Mouse (Mus musculus) liver, embryonic 14.5 days (tissue): ENCODE measurements at regions not wholly inside any gene's neighbourhood (a gene's known extent, or its start where the extent isn't known, plus 50 kb on each side); places are given as distances from the start of the nearest gene placed in this dataset.
A peak's percentile ranks its signal among the peaks of the same experiment; 100 is the strongest.

Source experiments
- ATAC-seq: fragments of 200-750 bp; cut with Nextera tagmentation; 2 replicates; pipeline ENCODE4 v1.8.0; 2017; ENCODE audit warnings: moderate number of reproducible peaks, mild to moderate bottlenecking, moderate library complexity; ENCODE audit not compliant: insufficient read depth
- DNase-seq, 3 experiments: peaks; one replicate each; pipeline ENCODE4 v3.0.0-alpha.2; 2012 to 2013; ENCODE audit warnings: low read depth in 3 of 3, low spot score in 3 of 3
- H3K27ac ChIP-seq: fragments of 300-500 bp; sonication (generic); 2 replicates; pipeline ENCODE4 v1.5.1; 2014; ENCODE audit warnings: moderate library complexity, mild to moderate bottlenecking, control low read depth, inconsistent platforms
- H3K27me3 ChIP-seq: fragments of 300-500 bp; sonication (generic); 2 replicates; pipeline ENCODE4 v1.6.1; 2014; ENCODE audit warnings: mild to moderate bottlenecking, low read length, moderate library complexity; ENCODE audit not compliant: control insufficient read depth, insufficient read depth
- H3K36me3 ChIP-seq: fragments of 300-500 bp; sonication (generic); replicated peaks from 2 replicates; pipeline ENCODE4 v1.6.1; 2014; ENCODE audit warnings: low read depth; ENCODE audit not compliant: control insufficient read depth, insufficient read depth
- H3K4me1 ChIP-seq, 2 experiments: fragments of 200-500 bp in 1 of 2; fragments of 300-500 bp in 1 of 2; sonication (generic) in 1 of 2; replicated peaks; 2 replicates each; pipeline ENCODE4 v1.6.1; 2012 to 2014; ENCODE audit warnings: antibody characterized with exemption in 1 of 2, inconsistent platforms in 1 of 2, low read length in 1 of 2; ENCODE audit not compliant: control insufficient read depth in 2 of 2, insufficient read depth in 2 of 2
- H3K4me2 ChIP-seq: fragments of 300-500 bp; sonication (generic); 2 replicates; pipeline ENCODE4 v1.6.1; 2014; ENCODE audit warnings: low read depth, mild to moderate bottlenecking, control low read depth, moderate library complexity
- H3K4me3 ChIP-seq, 2 experiments: fragments of 200-500 bp in 1 of 2; fragments of 300-500 bp in 1 of 2; sonication (generic) in 1 of 2; 2 replicates each; pipeline ENCODE4 v1.5.1; 2012 to 2014; ENCODE audit warnings: low read depth in 2 of 2, low read length in 2 of 2, mild to moderate bottlenecking in 2 of 2, control low read depth in 1 of 2, inconsistent platforms in 1 of 2, moderate library complexity in 1 of 2; ENCODE audit not compliant: insufficient read depth in 1 of 2
- H3K9ac ChIP-seq: fragments of 300-500 bp; sonication (generic); replicated peaks from 2 replicates; pipeline ENCODE4 v1.6.1; 2014; ENCODE audit warnings: mild to moderate bottlenecking, control low read depth, moderate library complexity
- H3K9me3 ChIP-seq: fragments of 300-500 bp; sonication (generic); 2 replicates; pipeline ENCODE4 v1.6.1; 2016; ENCODE audit warnings: low read length, mixed read lengths; ENCODE audit not compliant: control insufficient read depth
- CTCF ChIP-seq: IDR thresholded peaks from 2 replicates; pipeline ENCODE4 v1.5.1; 2016; ENCODE audit warnings: antibody characterized with exemption, low read depth, control low read depth
- EP300 ChIP-seq: IDR thresholded peaks from 2 replicates; pipeline ENCODE4 v1.6.1; 2016; ENCODE audit warnings: antibody characterized with exemption, low read depth
- WGBS: fragments of 180-500 bp; shearing (Covaris S2); extraction: QIAGEN DNeasy Blood & Tissue Kit; methylation state at CpG from one replicate; pipeline ENCODE4 v1.1.7; 2014; ENCODE audit not compliant: insufficient replicate concordance; 5-methylcytosine and 5-hydroxymethylcytosine counted together

DNA sequence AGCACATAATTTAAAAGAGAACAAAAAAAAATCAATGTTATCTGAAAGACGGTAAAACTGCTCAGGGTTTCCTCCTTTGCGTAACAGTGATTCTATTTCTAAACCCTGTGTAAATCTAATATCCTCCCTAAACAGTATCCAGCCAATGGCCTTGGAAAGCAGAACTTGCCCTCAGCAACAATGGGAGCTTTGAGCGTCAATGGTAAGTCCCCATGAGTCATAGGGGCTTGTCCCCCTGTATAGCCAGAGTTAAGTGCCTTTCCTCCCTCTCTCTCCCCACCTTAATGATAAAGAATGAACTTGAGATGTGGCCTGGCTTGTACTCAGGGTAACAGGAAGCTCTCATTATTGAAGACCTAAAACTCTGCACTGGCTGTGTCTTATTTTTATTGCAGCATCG lies 85.4 kb upstream of the 1700016C15Rik start:
- 58% methylated on average over 4 of the region's 4 CpGs for WGBS
- Histone ChIP-seq H3K27me3 (no peaks in the 10 kb centered on the region), H3K27ac (no peak overlapping the region), H3K4me2 (no peak overlapping the region), H3K36me3 (no peaks in the 10 kb centered on the region), H3K4me1 (no peaks in the 10 kb centered on the region), H3K9ac (no peak overlapping the region), H3K4me3 (no peak overlapping the region), H3K9me3 (no peaks in the 10 kb centered on the region)
- DNase-seq (no peak), ATAC-seq (no peak)
- TF ChIP-seq CTCF (no peak), EP300 (no peak)

DNA sequence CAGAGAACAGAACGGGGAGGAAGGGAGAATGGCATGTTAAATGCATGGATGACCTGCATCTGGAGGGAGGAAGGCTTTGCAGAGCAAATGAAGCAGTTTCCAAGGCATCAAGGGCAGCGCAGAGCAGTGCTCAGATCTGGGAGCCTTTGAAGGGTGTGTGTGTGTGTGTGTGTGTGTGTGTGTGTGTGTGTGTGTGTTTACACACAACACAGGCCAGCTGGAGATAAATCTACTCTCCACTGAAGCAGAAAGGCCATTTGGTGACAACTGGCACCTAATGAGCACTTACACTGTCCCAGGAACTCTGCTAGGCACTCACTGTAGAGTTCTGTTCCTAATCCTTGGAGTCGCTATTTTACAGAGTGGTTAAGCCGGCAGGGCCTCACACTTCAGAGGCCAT lies 84.3 kb upstream of the 1700016C15Rik start:
- DNase-seq (no peak), ATAC-seq (no peak)
- no peak for TF ChIP-seq EP300
- TF ChIP-seq CTCF, result no peak
- H3K27ac ChIP-seq, result no peak overlapping the region
- no peak overlapping the region for H3K9ac ChIP-seq
- no peaks in the 10 kb centered on the region for H3K27me3 ChIP-seq
- H3K4me3 ChIP-seq, result no peak overlapping the region
- no peaks in the 10 kb centered on the region for H3K9me3 ChIP-seq
- 62% methylated on average over 4 of the region's 4 CpGs for WGBS
- H3K4me2 ChIP-seq, result no peak overlapping the region
- H3K4me1 ChIP-seq, result no peaks in the 10 kb centered on the region
- no peaks in the 10 kb centered on the region for H3K36me3 ChIP-seq

DNA sequence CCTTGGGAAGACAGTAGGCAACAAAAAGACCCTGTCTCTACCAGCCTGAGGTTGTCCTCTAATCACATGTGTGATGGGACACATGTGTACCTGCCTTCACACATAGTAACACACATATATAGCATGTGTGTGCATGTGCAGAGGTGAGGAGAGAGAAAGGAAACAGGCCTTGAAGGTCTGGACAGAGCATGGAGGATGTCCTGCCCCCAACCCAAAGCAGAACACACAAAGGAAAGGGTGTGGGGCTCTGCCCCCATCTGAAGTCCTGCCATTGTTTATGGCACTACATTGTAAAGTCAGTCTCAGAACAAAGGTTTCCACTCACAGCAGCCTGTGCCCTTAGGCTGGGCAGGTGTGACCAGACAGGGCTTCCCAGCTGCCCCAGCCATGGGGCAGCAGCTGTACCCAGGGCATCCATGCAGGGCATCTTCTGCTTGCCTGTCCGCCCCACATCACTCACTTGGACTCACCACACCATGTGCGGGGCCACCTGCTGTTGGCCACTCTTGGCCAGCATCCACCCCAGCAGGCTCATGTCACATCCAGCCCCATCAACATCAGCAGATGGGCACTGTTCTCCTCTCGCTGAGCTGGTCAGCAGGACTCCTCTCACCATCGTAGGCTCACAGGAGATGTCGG lies 83.6 kb upstream of the 1700016C15Rik start:
- H3K4me3 ChIP-seq, result no peak overlapping the region
- H3K36me3 ChIP-seq, result no peaks in the 10 kb centered on the region
- H3K27ac ChIP-seq, result no peak overlapping the region
- 65% methylated on average over 5 of the region's 5 CpGs for WGBS
- no peaks in the 10 kb centered on the region for H3K27me3 ChIP-seq
- H3K9ac ChIP-seq, result no peak overlapping the region
- TF ChIP-seq EP300 (no peak), CTCF (no peak)
- H3K4me1 ChIP-seq, result no peaks in the 10 kb centered on the region
- H3K9me3 ChIP-seq, result no peaks in the 10 kb centered on the region
- H3K4me2 ChIP-seq, result no peak overlapping the region
- 0 out of 2 replicates have a peak, but pooled peaks have one; percentile 15 for ATAC-seq
- DNase-seq, result no peak

DNA sequence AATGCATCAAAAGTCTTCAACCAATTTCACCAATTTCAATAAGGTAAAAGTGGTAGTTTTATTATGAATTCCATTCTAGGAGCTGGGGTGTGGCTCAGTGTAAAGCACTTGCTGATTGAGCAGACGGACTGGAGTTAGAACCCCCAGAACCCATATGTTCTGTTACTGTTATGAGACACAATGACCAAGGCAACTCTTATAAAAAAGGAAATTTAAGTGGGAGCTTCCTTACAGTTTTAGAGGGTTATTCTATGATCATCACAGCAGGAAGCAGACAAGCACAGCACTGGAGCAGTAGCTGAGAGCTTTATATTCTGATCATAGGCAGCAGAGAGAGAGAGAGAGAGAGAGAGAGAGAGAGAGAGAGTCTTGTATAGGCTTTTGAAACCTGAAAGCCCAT lies 81.7 kb upstream of the 1700016C15Rik start:
- 60% methylated on average over 1 of the region's 1 CpGs for WGBS
- DNase-seq, result no peak
- H3K4me3 ChIP-seq, result no peak overlapping the region
- no peak overlapping the region for H3K4me2 ChIP-seq
- H3K9ac ChIP-seq, result no peak overlapping the region
- H3K27me3 ChIP-seq, result no peaks in the 10 kb centered on the region
- TF ChIP-seq EP300, result no peak
- no peak for TF ChIP-seq CTCF
- ATAC-seq, result no peak
- H3K4me1 ChIP-seq, result no peaks in the 10 kb centered on the region
- H3K27ac ChIP-seq, result no peak overlapping the region
- no peaks in the 10 kb centered on the region for H3K36me3 ChIP-seq
- no peaks in the 10 kb centered on the region for H3K9me3 ChIP-seq

DNA sequence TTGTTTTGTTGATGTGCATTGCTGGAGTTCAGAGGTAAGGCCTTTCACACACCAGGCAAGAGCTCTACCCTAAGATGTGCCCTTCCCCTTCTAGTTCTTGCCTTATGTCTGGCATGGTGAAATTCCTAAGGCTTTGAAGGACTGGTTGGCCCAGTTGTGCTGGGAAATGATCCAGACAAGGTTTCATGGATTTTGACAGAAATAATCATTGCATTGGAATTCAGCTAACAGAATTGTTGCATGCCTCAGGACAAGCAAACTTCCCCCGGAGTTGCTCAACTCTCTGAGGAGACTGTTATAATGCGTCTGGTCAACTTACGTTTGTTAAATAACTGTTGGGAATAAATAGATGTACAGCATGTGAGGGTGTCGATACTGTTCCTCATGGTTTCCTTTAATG lies 80.6 kb upstream of the 1700016C15Rik start:
- Histone ChIP-seq H3K9me3 (no peaks in the 10 kb centered on the region), H3K4me3 (no peak overlapping the region), H3K9ac (no peak overlapping the region), H3K4me1 (no peaks in the 10 kb centered on the region), H3K27ac (no peak overlapping the region), H3K27me3 (no peaks in the 10 kb centered on the region), H3K4me2 (no peak overlapping the region), H3K36me3 (no peaks in the 10 kb centered on the region)
- DNase-seq (no peak), ATAC-seq (no peak)
- WGBS, result 67% methylated on average over 4 of the region's 4 CpGs
- TF ChIP-seq EP300 (no peak), CTCF (no peak)
